Comparison of ENCODE assay signal across 15 mouse cellular contexts in genomic region chr1:134647591-134647990, GRCm38 (mm10). TPM values are rescaled to one million over a fixed set of nuclear protein-coding genes. Genes with fewer than 3 reads are reported as not detected.
A peak's percentile ranks its signal among the peaks of the same experiment; 100 is the strongest.
DNase-seq lines count a peak whose midpoint lies in the region; ATAC-seq lines count a peak whose summit lies in the region.
"Had no signal": no experiment of that assay in that cellular context is flagged by ENCODE, and none has a peak within 500 bp of the region (broad histone marks: within the 10 kb centered on the region; RNA-seq: fewer than 3 reads in every experiment).

No protein-coding gene starts in this region.

- DNase-seq in heart, postnatal 4 days: no peak
- no peak for DNase-seq in midbrain, embryonic 14.5 days
- no peak for DNase-seq in layer of hippocampus, adult 18-20 months (ENCODE audit: low spot score in 2 of 2)
- DNase-seq in layer of hippocampus, adult 11-12 months (ENCODE audit: low spot score): no peak
- DNase-seq: gastrocnemius, postnatal 36 days; lung, adult 18-20 months; right cerebral cortex, postnatal 25 days had no signal

- no peak overlapping the region for H3K4me2 ChIP-seq in heart, embryonic 12.5 days
- peak overlapping the region; percentile 85; the same call in 1 of the 2 replicates for H3K4me2 ChIP-seq in midbrain, embryonic 12.5 days (replicated peaks)
- no peak overlapping the region for H3K4me2 ChIP-seq in midbrain, embryonic 14.5 days (ENCODE audit: low read length)
- H3K4me2 ChIP-seq in intestine, embryonic 15.5 days (replicated peaks): peak overlapping the region; percentile 95
- H3K4me2 ChIP-seq in stomach, embryonic 15.5 days: peak overlapping the region; percentile 92

- ATAC-seq in heart, embryonic 12.5 days (ENCODE audit: insufficient number of reproducible peaks, low FRiP score): no peak
- ATAC-seq in midbrain, embryonic 12.5 days (ENCODE audit: low FRiP score, low read depth): no peak
- ATAC-seq in midbrain, embryonic 14.5 days (ENCODE audit: low FRiP score, low TSS enrichment): no peak
- ATAC-seq in intestine, embryonic 15.5 days: no peak
- ATAC-seq in stomach, embryonic 15.5 days (ENCODE audit: insufficient read depth, low FRiP score, low read depth): no peak
- ATAC-seq: CD4-positive, CD25-positive, alpha-beta regulatory T cell, adult 4 months; forebrain, embryonic 15.5 days had no signal

- no peak overlapping the region for H3K9ac ChIP-seq in heart, embryonic 12.5 days
- no peak overlapping the region for H3K9ac ChIP-seq in midbrain, embryonic 12.5 days (replicated peaks)
- no peak overlapping the region for H3K9ac ChIP-seq in midbrain, embryonic 14.5 days (replicated peaks; ENCODE audit: low read length)
- H3K9ac ChIP-seq in intestine, embryonic 15.5 days: no peak overlapping the region
- no peak overlapping the region for H3K9ac ChIP-seq in stomach, embryonic 15.5 days

- H3K27ac ChIP-seq in heart, embryonic 12.5 days (ENCODE audit: poor library complexity, severe bottlenecking): no peak overlapping the region
- H3K27ac ChIP-seq in midbrain, embryonic 12.5 days (replicated peaks): no peak overlapping the region
- H3K27ac ChIP-seq in midbrain, embryonic 14.5 days (replicated peaks; ENCODE audit: low read depth, low read length): no peak overlapping the region
- H3K27ac ChIP-seq in intestine, embryonic 15.5 days: no peak overlapping the region
- no peak overlapping the region for H3K27ac ChIP-seq in stomach, embryonic 15.5 days
- H3K27ac ChIP-seq: embryonic facial prominence, embryonic 15.5 days; forebrain, embryonic 15.5 days had no signal

- no peaks in the 10 kb centered on the region for H3K9me3 ChIP-seq in heart, embryonic 12.5 days (replicated peaks)
- no peaks in the 10 kb centered on the region for H3K9me3 ChIP-seq in midbrain, embryonic 12.5 days
- H3K9me3 ChIP-seq in midbrain, embryonic 14.5 days (ENCODE audit: control insufficient read depth, low read length): no peaks in the 10 kb centered on the region
- H3K9me3 ChIP-seq in intestine, embryonic 15.5 days: no peaks in the 10 kb centered on the region
- no peaks in the 10 kb centered on the region for H3K9me3 ChIP-seq in stomach, embryonic 15.5 days
- H3K9me3 ChIP-seq: embryonic facial prominence, embryonic 15.5 days; forebrain, embryonic 15.5 days; megakaryocyte, embryonic 14.5 days had no signal

- H3K4me3 ChIP-seq in heart, embryonic 12.5 days: 0 out of 2 replicates have a peak overlapping the region, but pooled peaks have one; percentile 56
- 0 out of 2 replicates have a peak overlapping the region, but pooled peaks have one; percentile 48 for H3K4me3 ChIP-seq in midbrain, embryonic 12.5 days
- H3K4me3 ChIP-seq in midbrain, embryonic 14.5 days (replicated peaks; ENCODE audit: low read depth, low read length): no peak overlapping the region; the same call in 1 of the 2 replicates
- peak overlapping the region; percentile 57 for H3K4me3 ChIP-seq in intestine, embryonic 15.5 days (replicated peaks)
- peak overlapping the region; percentile 54 for H3K4me3 ChIP-seq in stomach, embryonic 15.5 days (replicated peaks)

- 30% methylated on average over 7 of the region's 7 CpGs for WGBS in heart, embryonic 12.5 days
- WGBS in midbrain, embryonic 12.5 days: 21% methylated on average over 7 of the region's 7 CpGs
- 30% methylated on average over 7 of the region's 7 CpGs for WGBS in midbrain, embryonic 14.5 days
- 33% methylated on average over 7 of the region's 7 CpGs for WGBS in intestine, embryonic 15.5 days
- WGBS in stomach, embryonic 15.5 days: 44% methylated on average over 7 of the region's 7 CpGs

- H3K4me1 ChIP-seq in heart, embryonic 12.5 days (replicated peaks): peaks cover 26% of the 10 kb centered on the region
- peaks cover 33% of the 10 kb centered on the region for H3K4me1 ChIP-seq in midbrain, embryonic 12.5 days
- peaks cover 16% of the 10 kb centered on the region for H3K4me1 ChIP-seq in midbrain, embryonic 14.5 days (ENCODE audit: control insufficient read depth, insufficient read depth, low read length)
- peaks cover 24% of the 10 kb centered on the region for H3K4me1 ChIP-seq in intestine, embryonic 15.5 days (replicated peaks)
- peaks cover 23% of the 10 kb centered on the region for H3K4me1 ChIP-seq in stomach, embryonic 15.5 days

- H3K27me3 ChIP-seq in heart, embryonic 12.5 days (replicated peaks): peaks cover 78% of the 10 kb centered on the region
- H3K27me3 ChIP-seq in midbrain, embryonic 12.5 days: peaks cover 86% of the 10 kb centered on the region
- H3K27me3 ChIP-seq in midbrain, embryonic 14.5 days (ENCODE audit: control insufficient read depth, insufficient read depth, low read length): peaks cover 45% of the 10 kb centered on the region
- H3K27me3 ChIP-seq in intestine, embryonic 15.5 days (replicated peaks): peaks cover 42% of the 10 kb centered on the region
- H3K27me3 ChIP-seq in stomach, embryonic 15.5 days (replicated peaks): peaks cover 40% of the 10 kb centered on the region

- no peaks in the 10 kb centered on the region for H3K36me3 ChIP-seq in heart, embryonic 12.5 days
- H3K36me3 ChIP-seq in midbrain, embryonic 12.5 days: no peaks in the 10 kb centered on the region
- H3K36me3 ChIP-seq in midbrain, embryonic 14.5 days (ENCODE audit: control insufficient read depth, insufficient read depth, low read length): no peaks in the 10 kb centered on the region
- no peaks in the 10 kb centered on the region for H3K36me3 ChIP-seq in intestine, embryonic 15.5 days
- H3K36me3 ChIP-seq in stomach, embryonic 15.5 days: no peaks in the 10 kb centered on the region
- H3K36me3 ChIP-seq: embryonic facial prominence, embryonic 15.5 days; forebrain, embryonic 15.5 days had no signal

RNA-seq across cellular contexts. Expression of gene Syt2, which starts 1.1 kb away (rescaled TPM):
- polyA plus RNA-seq in heart, embryonic 12.5 days (2016; fragmentation: Nextera tagmentation; extraction: Ambion mirVana): 0.23 and 0.86 TPM in 2 replicates
- total RNA-seq in heart, postnatal 4 days (2021): under 1 TPM in 1 of 2 experiments, not detected in 1; 0.05 TPM
- polyA plus RNA-seq in midbrain, embryonic 12.5 days (2016; fragmentation: Nextera tagmentation; extraction: Ambion mirVana): 2.7 and 3.5 TPM in 2 replicates
- polyA plus RNA-seq in midbrain, embryonic 14.5 days (2014; fragmentation: Nextera tagmentation; extraction: Ambion mirVana): 1.3 and 2.1 TPM in 2 replicates
- 0.87 and 2.0 TPM in 2 replicates for polyA plus RNA-seq in intestine, embryonic 15.5 days (2015; fragmentation: Nextera tagmentation; extraction: Ambion mirVana)
- 1.8 and 2.8 TPM in 2 replicates for polyA plus RNA-seq in stomach, embryonic 15.5 days (2015; fragmentation: Nextera tagmentation; extraction: Ambion mirVana)
- total RNA-seq in layer of hippocampus, adult 18-20 months (2021): 10 to 100 TPM; 25.6 to 30.0 TPM
- total RNA-seq: gastrocnemius, postnatal 36 days had no signal

Comparison
In these comparisons a context has a peak if more than half of its experiments do, and no peak if none do; other contexts are left out.
1. H3K4me2 ChIP-seq: peak in midbrain, embryonic 12.5 days (single experiment), intestine, embryonic 15.5 days (single experiment) and stomach, embryonic 15.5 days (single experiment); none in heart, embryonic 12.5 days (single experiment) and midbrain, embryonic 14.5 days (single experiment).